In the genomic region with DNA sequence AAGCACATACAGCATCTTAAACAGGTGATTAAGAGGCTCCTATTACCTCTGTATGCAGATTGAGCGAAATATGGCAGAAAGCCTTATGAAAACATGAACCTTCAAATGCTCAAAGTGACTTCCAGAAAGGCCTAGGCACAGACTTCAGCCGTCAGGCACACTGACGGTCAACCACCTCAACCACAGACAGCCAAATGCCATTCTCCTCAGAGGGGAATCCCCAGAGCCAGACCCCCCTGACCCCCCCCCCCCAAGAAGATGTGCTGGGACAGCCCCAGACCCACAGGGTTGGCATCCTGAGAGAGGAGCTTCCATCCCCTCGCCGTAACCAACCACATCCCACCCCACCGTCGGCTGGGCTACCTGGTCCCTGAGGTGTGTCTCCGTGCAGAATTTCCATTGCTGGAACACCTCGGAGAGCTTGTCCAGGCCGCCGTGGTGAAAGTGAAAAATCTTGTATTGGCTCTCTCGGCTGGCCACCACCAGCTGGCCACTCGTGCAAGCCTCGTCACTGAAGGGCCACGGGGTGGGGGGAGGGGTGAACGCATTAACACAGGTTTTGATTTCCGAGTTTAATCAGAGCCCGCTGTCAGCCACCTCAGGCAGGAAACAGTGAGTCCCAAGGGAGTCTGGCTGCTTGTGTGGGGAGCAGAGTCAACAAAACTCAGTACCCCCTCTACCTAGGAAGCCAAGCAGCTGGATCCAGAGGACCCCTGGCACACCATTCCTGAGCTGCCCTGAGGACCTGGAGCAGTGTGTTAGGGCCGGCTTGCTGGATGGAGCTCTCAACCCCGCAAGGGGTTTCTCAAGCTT, we compare ENCODE assay signal across 15 mouse cellular contexts.
A peak's percentile ranks its signal among the peaks of the same experiment; 100 is the strongest.
DNase-seq lines count a peak whose midpoint lies in the region; ATAC-seq and TF ChIP-seq lines count a peak whose summit lies in the region.
"Had no signal": no experiment of that assay in that cellular context is flagged by ENCODE, and none has a peak within 500 bp of the region (broad histone marks: within the 10 kb centered on the region; RNA-seq: fewer than 3 reads in every experiment).

No protein-coding gene starts in this region.

- TF ChIP-seq EP300 in heart, adult 2 months (IDR thresholded peaks at IDR 0.05; ENCODE audit: insufficient read depth, low read depth, low read length): no peak

- H3K4me3 ChIP-seq in heart, embryonic 13.5 days: no peak overlapping the region
- H3K4me3 ChIP-seq in heart, adult 2 months: no peak overlapping the region
- peak overlapping the region; percentile 14; the same call in 1 of the 2 replicates for H3K4me3 ChIP-seq in forebrain, embryonic 12.5 days (replicated peaks)
- no peak overlapping the region for H3K4me3 ChIP-seq in neural tube, embryonic 12.5 days
- H3K4me3 ChIP-seq in thymus, adult 2 months (ENCODE audit: control insufficient read depth, insufficient read depth, low read length): no peak overlapping the region
- H3K4me3 ChIP-seq: liver, embryonic 13.5 days had no signal

- peak overlapping the region; percentile 20 for H3K4me2 ChIP-seq in heart, embryonic 13.5 days
- peak overlapping the region; percentile 39 for H3K4me2 ChIP-seq in forebrain, embryonic 12.5 days
- peak overlapping the region; percentile 52 for H3K4me2 ChIP-seq in neural tube, embryonic 12.5 days (replicated peaks)
- H3K4me2 ChIP-seq: liver, embryonic 13.5 days had no signal

- H3K9me3 ChIP-seq in heart, embryonic 13.5 days: no peaks in the 10 kb centered on the region
- no peaks in the 10 kb centered on the region for H3K9me3 ChIP-seq in forebrain, embryonic 12.5 days
- H3K9me3 ChIP-seq in neural tube, embryonic 12.5 days: no peaks in the 10 kb centered on the region
- H3K9me3 ChIP-seq: liver, embryonic 13.5 days had no signal

- ATAC-seq in heart, embryonic 13.5 days (ENCODE audit: extremely low read depth, insufficient number of reproducible peaks, low FRiP score, low TSS enrichment): no peak
- ATAC-seq in forebrain, embryonic 12.5 days (ENCODE audit: low FRiP score): peak; percentile 14; the same call in 1 of the 2 replicates
- no peak for ATAC-seq in neural tube, embryonic 12.5 days (ENCODE audit: low FRiP score, low read depth)
- ATAC-seq in megakaryocyte-erythroid progenitor cell, adult 5-6 weeks (replicated peaks; ENCODE audit: low FRiP score, low TSS enrichment, poor library complexity, severe bottlenecking): no peak
- ATAC-seq: Patski had no signal

- peaks cover 39% of the 10 kb centered on the region for H3K4me1 ChIP-seq in heart, embryonic 13.5 days
- H3K4me1 ChIP-seq in heart, adult 2 months (ENCODE audit: control insufficient read depth, insufficient read depth, low read length): no peaks in the 10 kb centered on the region
- peaks cover 54% of the 10 kb centered on the region for H3K4me1 ChIP-seq in forebrain, embryonic 12.5 days
- peaks cover 52% of the 10 kb centered on the region for H3K4me1 ChIP-seq in neural tube, embryonic 12.5 days
- H3K4me1 ChIP-seq in thymus, adult 2 months (replicated peaks; ENCODE audit: control insufficient read depth, insufficient read depth, low read length): peaks cover 10% of the 10 kb centered on the region

- H3K79me2 ChIP-seq in heart, adult 2 months (replicated peaks; ENCODE audit: control insufficient read depth, insufficient read depth, low read length): no peaks in the 10 kb centered on the region

- peak overlapping the region; percentile 63 for H3K9ac ChIP-seq in heart, embryonic 13.5 days
- no peak overlapping the region for H3K9ac ChIP-seq in heart, adult 2 months (ENCODE audit: low read depth, low read length)
- peak overlapping the region; percentile 12 for H3K9ac ChIP-seq in forebrain, embryonic 12.5 days
- H3K9ac ChIP-seq in neural tube, embryonic 12.5 days: peak overlapping the region; percentile 29; the same call in 1 of the 2 replicates
- H3K9ac ChIP-seq: liver, embryonic 13.5 days had no signal

- no peak for DNase-seq in heart, adult 2 months
- DNase-seq in induced T-regulatory cell, adult 2 months (ENCODE audit: low read depth): peak; percentile 43
- DNase-seq in thymus, adult 2 months: no peak
- no peak for DNase-seq in cerebellum, adult 11-12 months
- DNase-seq: adrenal gland, postnatal 14 days; B cell, adult 2 months; cerebellum, adult 2 months; heart, postnatal 14 days; layer of hippocampus, adult 9-11 months; liver, embryonic 13.5 days had no signal

- H3K27ac ChIP-seq in heart, embryonic 13.5 days (replicated peaks): no peak overlapping the region
- no peak overlapping the region for H3K27ac ChIP-seq in heart, adult 2 months
- peak overlapping the region; percentile 91 for H3K27ac ChIP-seq in forebrain, embryonic 12.5 days
- peak overlapping the region; percentile 37; the same call in 1 of the 2 replicates for H3K27ac ChIP-seq in neural tube, embryonic 12.5 days
- H3K27ac ChIP-seq in thymus, adult 2 months (ENCODE audit: control insufficient read depth, insufficient read depth, low read length): no peak overlapping the region
- H3K27ac ChIP-seq: liver, embryonic 13.5 days had no signal

- H3K27me3 ChIP-seq in heart, embryonic 13.5 days (replicated peaks): peaks cover 39% of the 10 kb centered on the region
- no peaks in the 10 kb centered on the region for H3K27me3 ChIP-seq in heart, adult 2 months (ENCODE audit: control insufficient read depth, insufficient read depth, low read length)
- H3K27me3 ChIP-seq in forebrain, embryonic 12.5 days: peaks cover 15% of the 10 kb centered on the region
- H3K27me3 ChIP-seq in neural tube, embryonic 12.5 days (replicated peaks): peaks cover 11% of the 10 kb centered on the region; the same call in 1 of the 2 replicates
- H3K27me3 ChIP-seq in thymus, adult 2 months (ENCODE audit: control insufficient read depth, insufficient read depth, low read length): no peaks in the 10 kb centered on the region
- H3K27me3 ChIP-seq: Patski had no signal

- no peak for TF ChIP-seq POLR2A in heart, adult 2 months (IDR thresholded peaks at IDR 0.05; ENCODE audit: insufficient read depth, low read depth, low read length)
- no peak for TF ChIP-seq POLR2A in thymus, adult 2 months (IDR thresholded peaks at IDR 0.05; ENCODE audit: control insufficient read depth, extremely low read depth, insufficient read depth, low read length, poor library complexity)

- peaks cover 31% of the 10 kb centered on the region for H3K36me3 ChIP-seq in heart, embryonic 13.5 days
- H3K36me3 ChIP-seq in heart, adult 2 months (ENCODE audit: control insufficient read depth, insufficient read depth, low read length): no peaks in the 10 kb centered on the region
- peaks cover 30% of the 10 kb centered on the region for H3K36me3 ChIP-seq in forebrain, embryonic 12.5 days (replicated peaks)
- peaks cover 28% of the 10 kb centered on the region for H3K36me3 ChIP-seq in neural tube, embryonic 12.5 days
- H3K36me3 ChIP-seq in thymus, adult 2 months (ENCODE audit: control insufficient read depth, insufficient read depth, low read length): no peaks in the 10 kb centered on the region
- H3K36me3 ChIP-seq: liver, embryonic 13.5 days had no signal

- intact Hi-C loops in heart, adult 2 months (cut with DNase I): no loop called here

- WGBS in heart, embryonic 13.5 days: 37% methylated on average over 20 of the region's 20 CpGs
- 64% methylated on average over 20 of the region's 20 CpGs for WGBS in heart, adult 2 months
- WGBS in forebrain, embryonic 12.5 days: 13% methylated on average over 20 of the region's 20 CpGs
- 15% methylated on average over 20 of the region's 20 CpGs for WGBS in neural tube, embryonic 12.5 days
- 89% methylated on average over 20 of the region's 20 CpGs for WGBS in thymus, adult 2 months

- TF ChIP-seq CTCF in heart, adult 2 months (IDR thresholded peaks at IDR 0.05): no peak
- TF ChIP-seq CTCF in thymus, adult 2 months (IDR thresholded peaks at IDR 0.05; ENCODE audit: borderline replicate concordance, control insufficient read depth, extremely low read depth, insufficient read depth, low read length, poor library complexity): no peak

Comparison
In these comparisons a context has a peak if more than half of its experiments do, and no peak if none do; other contexts are left out.
1. H3K27ac ChIP-seq: peak in forebrain, embryonic 12.5 days (single experiment) and neural tube, embryonic 12.5 days (single experiment); none in heart, embryonic 13.5 days (single experiment), heart, adult 2 months (single experiment) and thymus, adult 2 months (single experiment).
2. Peak in every context shown above with its lines, with median percentiles within 50 percentile points of each other: H3K4me2 ChIP-seq.